Mouse (Mus musculus) thymus, adult 18-20 months (tissue): ENCODE measurements at regions not wholly inside any gene's neighbourhood (a gene's known extent, or its start where the extent isn't known, plus 50 kb on each side); places are given as distances from the start of the nearest gene placed in this dataset.

Experiments used
- DNase-seq, 2 experiments: peaks; one replicate each; pipeline ENCODE4 v3.0.0; 2022; ENCODE audit warnings: mixed read lengths in 2 of 2

DNA sequence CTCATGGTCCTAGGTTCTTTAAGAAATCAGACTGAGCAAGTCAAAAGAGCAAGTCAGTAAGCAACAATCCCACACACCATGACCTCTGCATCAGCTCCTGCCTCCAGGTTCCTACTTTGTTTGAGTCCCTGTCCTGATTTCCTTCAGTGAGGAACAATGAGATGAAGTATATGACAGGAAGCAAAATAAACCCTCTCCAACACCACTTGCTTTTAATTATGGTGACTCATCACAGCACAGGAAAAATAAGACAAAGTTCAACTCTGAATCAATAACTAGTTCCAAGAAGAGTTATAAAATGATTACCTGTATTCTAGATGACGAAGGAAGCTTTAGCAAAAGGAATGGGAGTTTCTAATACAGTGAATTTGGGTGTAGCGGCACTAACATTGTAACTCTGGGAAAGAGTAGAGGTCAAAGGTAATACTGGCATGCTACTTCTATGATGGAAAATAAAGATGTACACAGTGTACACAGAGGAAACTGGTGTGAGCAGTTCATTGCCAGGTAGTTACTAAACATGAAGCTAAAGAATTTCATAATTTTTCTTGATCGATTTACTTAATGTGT, 248.2 kb upstream of the Atp2b1 start:
- no peak for DNase-seq

GRCm38 (mm10) chr10:98667728-98668127, 246.5 kb upstream of the Atp2b1 start:
- DNase-seq, result no peak

GRCm38 (mm10) chr10:98674131-98674530, 240.1 kb upstream of the Atp2b1 start:
- no peak for DNase-seq

DNA sequence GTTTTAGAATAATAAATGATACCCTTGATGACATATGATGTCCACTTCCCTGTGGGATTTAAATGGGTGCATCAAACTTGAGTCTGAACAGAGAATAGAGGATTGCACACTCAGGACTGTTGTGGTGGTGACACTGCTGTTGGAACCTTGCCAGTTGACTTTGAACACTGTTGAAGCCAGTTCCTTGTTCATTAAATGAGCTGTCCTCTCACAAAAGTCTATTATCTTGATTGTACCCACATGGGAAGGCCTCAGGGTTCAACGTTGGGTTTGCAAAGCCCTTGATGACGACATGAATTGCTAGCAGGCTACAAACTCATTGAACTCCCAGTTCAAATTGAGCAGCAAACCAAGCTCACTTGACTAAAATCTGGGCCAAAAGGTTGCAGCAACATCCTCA, 237.3 kb upstream of the Atp2b1 start:
- no peak for DNase-seq

GRCm38 (mm10) chr10:98678234-98678633, 236.0 kb upstream of the Atp2b1 start:
- no peak for DNase-seq

DNA sequence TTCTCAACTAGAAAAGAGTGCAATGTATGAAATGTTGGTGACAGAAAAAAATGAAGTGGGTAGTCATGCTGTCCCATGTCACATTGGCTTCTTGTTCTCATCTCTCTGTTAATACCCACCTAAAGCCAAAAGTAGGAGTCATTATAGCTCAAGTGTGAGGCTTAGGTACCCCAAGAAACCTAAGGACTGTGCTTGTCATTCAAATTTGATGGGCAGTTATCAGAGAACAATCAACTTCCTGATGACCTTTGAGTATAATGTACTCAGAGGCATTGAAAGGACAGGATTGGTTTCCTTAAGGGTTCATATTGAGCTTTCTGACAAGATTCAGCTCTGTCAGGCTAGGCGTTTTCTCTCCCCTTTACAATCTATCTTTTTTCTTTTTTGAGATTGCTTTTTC, 231.8 kb upstream of the Atp2b1 start:
- no peak for DNase-seq

- DNase-seq, result peak in 1 of 2 experiments; percentile 1
These were observed 230.0 kb upstream of the Atp2b1 start for GRCm38 (mm10) chr10:98684195-98684594.

- no peak for DNase-seq
These were observed 229.5 kb upstream of the Atp2b1 start for GRCm38 (mm10) chr10:98684707-98685106.

DNA sequence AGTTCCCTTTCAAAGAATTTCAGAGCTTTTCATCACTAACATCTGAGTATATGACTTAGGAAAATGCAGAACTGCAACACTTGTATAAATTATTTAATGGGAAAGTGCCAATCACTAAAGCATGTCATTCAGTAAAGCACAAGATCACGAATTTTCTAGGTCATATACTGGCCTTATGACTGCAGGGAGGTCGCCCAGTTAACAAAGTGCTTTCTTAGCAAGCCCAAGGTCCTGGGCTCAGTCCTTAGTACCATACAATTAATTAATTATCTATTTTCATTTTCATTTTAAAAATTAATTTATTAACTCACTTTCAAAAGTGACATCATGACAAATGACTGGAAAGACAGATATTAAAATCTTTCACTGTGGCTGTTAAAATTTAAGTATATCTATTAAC, 228.5 kb upstream of the Atp2b1 start:
- DNase-seq, result no peak

- no peak for DNase-seq
These were observed 227.8 kb upstream of the Atp2b1 start for GRCm38 (mm10) chr10:98686370-98686769.

GRCm38 (mm10) chr10:98691816-98692215, 222.4 kb upstream of the Atp2b1 start:
- DNase-seq, result no peak

- DNase-seq, result no peak
These were observed 219.4 kb upstream of the Atp2b1 start for GRCm38 (mm10) chr10:98694690-98695370.

- DNase-seq, result no peak
These were observed 218.9 kb upstream of the Atp2b1 start for GRCm38 (mm10) chr10:98695371-98695725.

GRCm38 (mm10) chr10:98697866-98698265, 216.3 kb upstream of the Atp2b1 start:
- no peak for DNase-seq

- no peak for DNase-seq
These were observed 214.6 kb upstream of the Atp2b1 start for GRCm38 (mm10) chr10:98699579-98699978.

DNA sequence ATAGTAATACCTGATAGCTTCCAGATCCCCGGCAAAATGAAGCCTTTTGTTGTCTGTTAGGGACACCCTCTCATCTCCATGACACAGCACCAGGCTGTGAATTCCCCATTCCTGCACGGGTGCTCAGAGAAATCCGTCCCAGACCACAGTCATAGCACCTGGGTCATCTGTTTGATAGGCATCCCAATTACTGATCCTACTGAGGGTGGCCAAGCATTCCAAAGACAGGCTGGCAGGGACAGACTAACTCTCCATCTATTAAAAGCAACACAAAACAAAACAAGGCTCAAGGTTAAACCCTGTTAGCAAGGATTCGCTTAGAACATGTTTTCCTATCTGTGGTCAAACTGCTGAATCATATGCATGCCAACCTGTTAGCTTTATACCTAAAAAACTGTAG, 213.8 kb upstream of the Atp2b1 start:
- no peak for DNase-seq

DNA sequence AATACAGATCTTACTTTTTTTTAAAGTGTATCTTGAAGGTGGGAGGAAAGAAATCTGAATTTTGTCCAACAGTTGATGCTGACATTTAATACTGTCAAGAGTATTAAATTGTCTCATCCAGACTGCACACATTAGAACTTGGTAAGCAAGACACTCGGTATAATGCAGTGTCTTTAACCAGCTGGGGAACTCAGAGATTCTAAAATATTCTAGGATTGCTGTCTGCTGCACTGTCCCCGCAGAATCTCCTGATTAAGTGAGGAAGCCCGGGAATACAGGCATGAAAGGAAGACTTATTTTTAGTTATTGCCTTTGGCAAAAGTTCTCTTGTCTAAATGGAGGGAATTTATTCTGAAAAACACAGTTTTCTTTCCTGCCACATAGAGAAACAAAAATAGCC, 212.9 kb upstream of the Atp2b1 start:
- DNase-seq, result no peak

- DNase-seq, result no peak
These were observed 211.6 kb upstream of the Atp2b1 start for GRCm38 (mm10) chr10:98702470-98703215.

- DNase-seq, result no peak
These were observed 210.4 kb upstream of the Atp2b1 start for GRCm38 (mm10) chr10:98703642-98704293.

DNA sequence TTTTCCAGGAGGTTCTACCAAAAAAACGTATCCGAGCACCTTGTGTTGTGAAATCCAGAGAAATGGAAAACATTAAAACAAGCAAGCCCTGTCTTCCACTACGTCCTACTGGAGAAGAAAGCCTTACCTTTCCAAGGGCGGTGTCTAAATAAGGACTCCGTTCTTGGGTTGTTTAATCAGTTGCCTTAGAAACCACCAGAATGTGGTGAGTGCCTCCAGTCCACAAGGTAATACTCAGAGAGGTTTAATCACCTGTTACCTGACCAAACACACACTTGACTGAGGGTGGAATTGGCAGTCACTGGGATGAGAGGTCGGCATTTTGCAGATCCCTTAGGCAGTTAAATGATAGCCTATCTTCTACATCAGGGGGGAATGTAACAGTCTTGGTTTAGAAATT, 209.6 kb upstream of the Atp2b1 start:
- no peak for DNase-seq

- DNase-seq, result no peak
These were observed 196.3 kb upstream of the Atp2b1 start for GRCm38 (mm10) chr10:98717856-98718255.

DNA sequence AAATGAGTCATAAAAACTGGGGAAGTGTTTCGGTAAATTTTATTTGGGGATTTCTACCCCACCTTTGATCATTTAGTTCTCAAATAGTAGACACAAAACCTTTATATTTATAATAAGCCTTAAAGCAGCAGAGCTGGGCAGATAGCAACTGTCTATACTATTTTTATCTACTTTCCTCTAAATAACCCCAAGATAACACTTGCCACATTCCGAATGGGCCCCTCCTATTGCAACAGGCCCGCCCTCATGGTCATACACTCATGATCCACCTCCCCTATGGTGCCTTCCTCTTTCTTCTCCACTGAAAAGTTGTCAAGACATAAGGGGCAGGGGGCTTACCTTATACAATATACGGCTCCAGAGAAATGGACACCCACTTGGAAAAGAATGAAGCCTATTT, 195.5 kb upstream of the Atp2b1 start:
- DNase-seq, result no peak

DNA sequence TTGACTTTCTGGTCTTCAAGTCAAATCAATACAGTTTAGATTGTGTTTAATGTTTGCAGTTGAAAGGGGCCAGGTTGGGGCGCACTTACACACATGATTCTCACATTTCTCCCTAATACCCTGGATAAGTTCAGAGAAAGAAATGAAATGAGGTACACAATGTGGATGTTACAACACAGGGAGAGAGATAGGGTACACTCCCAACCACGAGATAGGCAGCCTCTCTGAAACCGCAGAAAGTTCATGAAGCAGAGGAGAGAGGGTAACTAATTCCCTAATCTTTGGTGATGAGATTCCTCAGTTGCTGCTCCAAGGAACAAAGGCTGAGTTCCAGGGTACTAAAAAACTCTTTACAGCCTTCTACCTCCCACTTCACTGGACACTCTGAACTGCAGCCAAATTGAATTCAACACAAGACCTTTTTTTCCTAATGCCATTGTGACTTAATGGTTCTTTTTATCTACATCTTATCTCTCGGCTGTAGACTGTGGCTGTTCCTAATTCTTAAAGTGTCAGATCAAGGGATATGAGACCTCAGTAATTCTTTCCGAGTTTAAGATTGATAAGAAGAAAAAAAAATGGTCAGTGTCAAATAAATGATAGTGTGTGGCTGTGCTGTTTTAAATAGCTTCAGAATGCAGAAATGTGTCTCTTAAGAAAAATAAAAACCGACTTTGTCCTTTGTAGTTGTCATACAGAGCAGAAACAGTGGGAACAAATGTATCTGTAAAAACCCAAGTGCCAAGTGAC, 193.8 kb upstream of the Atp2b1 start:
- DNase-seq, result no peak
